Mouse (Mus musculus): ENCODE results near the gene Chad. TPM values are rescaled to one million over a fixed set of nuclear protein-coding genes. Genes with fewer than 3 reads are reported as not detected.
A peak's percentile ranks its signal among the peaks of the same experiment; 100 is the strongest.

The Chad gene
- total RNA-seq, 2 experiments from 2014 or later = 0.33 to 0.34 TPM

DNA sequence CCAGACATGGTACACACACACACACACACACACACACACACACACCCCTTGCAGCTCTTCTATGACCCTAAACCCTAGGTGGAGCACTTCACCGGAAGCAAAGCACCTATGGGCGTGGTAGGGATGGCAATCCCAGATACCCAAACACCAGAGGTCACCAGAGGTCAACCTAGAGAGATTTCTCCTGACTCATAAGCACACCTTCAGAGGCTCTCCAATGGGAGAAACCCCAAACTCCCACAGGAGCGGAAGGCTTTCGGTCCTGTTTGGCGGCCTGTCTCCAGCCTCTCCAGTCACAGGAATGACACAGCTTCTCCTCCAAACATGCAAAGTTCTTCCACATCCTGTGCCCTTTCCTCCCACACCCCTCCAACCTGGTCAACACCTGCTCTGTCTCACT is 18.5 kb upstream of the Chad start:
- TF ChIP-seq CTCF (IDR thresholded peaks at IDR 0.05) = no peak
- intact Hi-C loops (cut with DNase I) = loop anchor here (5.0 to 10.0 kb wide), 3 partner anchors 124 to 402 kb away; no protein-coding TSS in a partner anchor
- no peak overlapping the region for H3K27ac ChIP-seq
- no peak overlapping the region for H3K4me3 ChIP-seq
- no peak for DNase-seq (ENCODE audit: extremely low spot score in 1 of 2, low spot score in 2 of 2)

DNA sequence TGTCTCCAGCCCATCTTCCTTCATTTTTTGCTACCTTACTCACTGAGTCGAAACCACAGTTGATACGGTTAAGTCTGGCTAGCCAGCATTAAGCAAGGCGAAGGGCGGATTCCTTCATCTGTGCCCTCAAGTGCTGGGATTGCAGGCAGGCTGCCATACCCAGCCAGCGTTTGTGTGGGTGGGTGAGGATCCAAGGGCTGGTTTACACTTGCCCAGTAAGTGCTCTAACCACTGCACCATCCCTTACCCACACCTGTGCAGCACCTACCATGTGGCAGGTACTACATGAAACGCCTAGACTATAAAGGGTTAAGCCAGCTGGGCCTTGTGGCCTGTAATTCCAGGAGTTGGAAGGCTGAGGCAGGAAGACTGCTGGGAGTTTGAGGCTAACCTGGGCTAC is 17.6 kb upstream of the Chad start:
- H3K27ac ChIP-seq = no peak overlapping the region
- no peak for DNase-seq (ENCODE audit: extremely low spot score in 1 of 2, low spot score in 2 of 2)
- intact Hi-C loops (cut with DNase I) = loop anchor here (5.0 to 10.0 kb wide), 3 partner anchors 125 to 402 kb away; no protein-coding TSS in a partner anchor
- H3K4me3 ChIP-seq = no peak overlapping the region
- TF ChIP-seq CTCF (IDR thresholded peaks at IDR 0.05) = no peak

DNA sequence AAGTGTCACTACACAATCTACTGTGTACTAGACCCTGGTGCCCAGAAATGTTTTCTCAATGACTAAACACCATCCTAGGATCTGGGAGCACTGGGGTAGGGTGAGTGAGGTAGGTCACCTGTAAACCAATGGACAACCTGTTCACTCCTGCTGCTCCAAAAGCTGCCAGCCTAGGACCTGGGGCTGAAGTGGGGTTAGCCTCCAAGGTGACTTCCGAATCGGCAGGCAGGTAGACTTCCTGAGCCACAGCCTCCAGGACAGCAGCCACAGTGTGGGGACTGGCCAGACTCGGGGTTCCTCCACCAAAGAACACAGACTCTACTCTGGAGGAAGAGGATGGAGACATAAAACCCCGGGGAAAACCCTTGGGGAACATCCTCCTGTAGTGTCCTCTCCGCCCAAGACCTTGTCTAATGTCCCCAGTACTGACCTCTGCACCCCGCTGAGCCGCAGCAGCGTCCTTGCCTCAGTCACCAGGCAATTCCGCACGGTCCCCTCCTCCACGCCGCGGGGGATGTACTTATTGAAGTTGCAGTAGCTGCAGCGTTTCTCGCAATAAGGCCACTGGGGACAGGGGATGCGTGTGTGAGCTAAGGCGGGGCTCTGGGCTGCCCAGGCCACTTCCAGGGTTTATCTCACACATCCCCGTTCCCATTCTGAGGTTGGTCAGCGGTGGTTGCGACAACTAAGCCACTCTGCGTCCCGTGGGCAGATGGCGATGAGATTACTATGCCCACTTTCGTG is 16.6 kb upstream of the Chad start:
- DNase-seq (ENCODE audit: extremely low spot score in 1 of 2, low spot score in 2 of 2) = peak; percentile 54 to 55
- no peak for TF ChIP-seq CTCF (IDR thresholded peaks at IDR 0.05)
- intact Hi-C loops (cut with DNase I) = loop anchor here (2.0 to 10.0 kb wide), 5 partner anchors 57 to 403 kb away; partner anchors contain the start of gene Ankrd40
- peak overlapping the region; percentile 95 for H3K27ac ChIP-seq
- H3K4me3 ChIP-seq = peak overlapping the region; percentile 85

DNA sequence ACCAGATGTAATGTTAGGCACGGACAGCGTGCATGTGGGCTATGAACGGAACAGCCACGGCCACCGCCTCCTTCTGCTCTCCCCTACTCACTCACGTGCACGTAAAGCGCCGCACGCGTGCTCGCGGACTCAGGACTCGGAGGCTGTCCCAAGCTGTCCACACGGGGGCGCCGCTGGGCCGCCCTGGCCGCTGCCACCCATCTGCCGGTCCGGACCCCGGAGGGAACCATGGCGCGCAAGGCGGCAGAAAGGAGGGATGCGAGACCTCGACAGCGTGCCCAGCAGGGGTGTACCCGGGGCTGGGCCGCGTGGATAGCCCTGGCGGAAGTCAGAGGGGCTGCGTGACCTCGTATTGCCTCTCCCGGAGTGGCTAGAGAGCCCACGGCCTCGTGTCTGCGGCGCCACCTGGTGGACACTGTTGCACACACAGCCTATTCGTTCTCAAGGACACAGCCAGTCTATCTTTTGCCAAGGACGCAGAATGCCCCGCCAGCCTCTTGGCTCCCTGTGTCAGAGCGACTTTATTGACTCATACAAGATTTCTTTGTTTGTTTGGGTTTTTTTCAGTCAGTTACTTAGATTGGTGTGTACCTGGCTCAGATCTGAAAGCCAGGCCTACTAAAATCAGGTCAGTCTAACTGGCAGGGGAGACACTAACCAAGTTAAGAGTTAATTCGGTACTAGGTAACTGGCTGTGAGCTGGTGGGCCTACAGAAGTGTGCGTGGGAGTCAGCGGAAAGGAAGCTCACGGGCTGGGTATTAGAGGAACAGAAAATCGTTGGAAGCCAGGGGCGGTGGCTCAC is 15.8 kb upstream of the Chad start, which contains the start of gene Rsad1:
Gene Rsad1 (minus strand): TSS at position 368 of the 803 bp plus-strand sequence.
- intact Hi-C loops (cut with DNase I) = loop anchor here (2.0 to 10.0 kb wide), 5 partner anchors 58 to 404 kb away; partner anchors contain the start of gene Ankrd40
- DNase-seq (ENCODE audit: extremely low spot score in 1 of 2, low spot score in 2 of 2) = peak; percentile 94 to 95
- Histone ChIP-seq H3K27ac (peak within 1 kb of the TSS; percentile 95), H3K4me3 (peak within 1 kb of the TSS; percentile 85)
- TF ChIP-seq CTCF (IDR thresholded peaks at IDR 0.05) = peak; percentile 96

DNA sequence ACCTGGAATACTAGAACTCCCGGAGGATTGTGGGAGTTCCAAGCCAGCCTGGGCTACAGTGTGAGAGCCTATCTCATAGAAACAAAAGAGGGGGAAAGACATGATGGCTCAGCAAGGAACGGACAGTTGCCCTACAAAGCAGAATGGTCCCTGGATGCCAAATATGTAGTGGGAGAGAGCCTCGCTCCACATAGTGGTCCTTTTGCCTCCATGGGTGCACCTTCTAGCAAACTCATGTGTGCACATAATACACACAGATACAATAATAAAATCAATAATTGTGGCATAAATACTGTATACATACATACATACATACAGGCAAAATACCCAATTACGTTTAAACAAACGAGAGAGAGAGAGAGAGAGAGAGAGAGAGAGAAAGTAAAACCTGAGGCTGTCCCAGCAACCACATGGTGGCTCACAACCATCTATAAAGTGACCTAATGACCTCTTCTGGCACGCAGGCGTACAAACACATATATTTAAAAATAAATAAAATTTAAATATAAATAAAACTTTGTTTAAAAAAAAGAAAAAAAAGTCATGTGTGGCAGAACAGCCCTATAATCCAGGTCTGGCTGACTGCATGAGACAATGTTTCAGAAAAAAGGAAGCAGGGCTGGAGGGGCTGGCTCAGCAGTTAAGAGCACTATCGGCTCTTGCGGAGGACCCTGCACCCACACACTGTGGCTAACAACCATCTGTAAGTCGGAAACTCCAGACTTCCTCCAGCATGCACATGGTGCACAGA is 15.0 kb upstream of the Chad start:
- DNase-seq (ENCODE audit: extremely low spot score in 1 of 2, low spot score in 2 of 2) = no peak
- Histone ChIP-seq H3K4me3 (no peak overlapping the region), H3K27ac (peak overlapping the region; percentile 95)
- intact Hi-C loops (cut with DNase I) = loop anchor here (2.0 to 10.0 kb wide), 5 partner anchors 59 to 405 kb away; partner anchors contain the start of gene Ankrd40
- no peak for TF ChIP-seq CTCF (IDR thresholded peaks at IDR 0.05)

DNA sequence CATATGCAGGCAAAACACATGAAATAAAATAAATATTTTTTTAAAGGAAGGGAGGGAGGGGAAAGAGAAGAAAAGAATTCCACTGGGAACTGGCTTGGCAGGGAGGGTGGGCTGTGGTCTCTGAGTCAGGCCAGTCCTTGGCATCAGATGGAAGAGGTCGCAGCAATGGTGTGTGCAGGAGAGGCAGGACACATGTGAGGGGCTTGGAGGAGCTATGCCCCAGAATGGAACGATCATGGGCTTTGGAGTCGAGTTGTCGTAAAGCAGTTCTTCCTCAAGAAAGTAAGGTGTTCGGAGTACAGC is 14.5 kb upstream of the Chad start:
- intact Hi-C loops (cut with DNase I) = no loop called here
- Histone ChIP-seq H3K4me3 (no peak overlapping the region), H3K27ac (no peak overlapping the region)
- no peak for DNase-seq (ENCODE audit: extremely low spot score in 1 of 2, low spot score in 2 of 2)
- TF ChIP-seq CTCF (IDR thresholded peaks at IDR 0.05) = no peak

DNA sequence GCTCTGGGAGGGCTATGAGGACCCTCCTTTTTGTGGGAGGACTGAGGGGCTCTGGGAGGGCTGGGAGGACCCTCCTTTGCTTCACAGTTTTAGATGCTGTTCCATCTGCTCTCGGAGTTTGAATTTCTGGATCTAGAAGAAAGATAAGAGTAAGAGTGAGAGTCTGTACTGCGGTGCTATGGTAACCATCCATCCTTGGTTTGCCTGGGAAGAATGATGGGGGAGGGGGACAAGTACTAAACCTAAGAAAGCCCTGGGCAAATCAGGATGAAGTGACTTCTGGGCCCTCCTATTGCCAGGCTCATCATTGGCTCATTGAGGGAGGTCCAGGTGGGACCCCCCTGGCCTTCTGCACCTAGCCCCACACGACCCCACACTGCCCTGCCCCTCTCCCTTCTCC is 6.6 kb upstream of the Chad start:
- H3K27ac ChIP-seq = no peak overlapping the region
- no peak for DNase-seq (ENCODE audit: extremely low spot score in 1 of 2, low spot score in 2 of 2)
- TF ChIP-seq CTCF (IDR thresholded peaks at IDR 0.05) = no peak
- H3K4me3 ChIP-seq = no peak overlapping the region
- intact Hi-C loops (cut with DNase I) = no loop called here

DNA sequence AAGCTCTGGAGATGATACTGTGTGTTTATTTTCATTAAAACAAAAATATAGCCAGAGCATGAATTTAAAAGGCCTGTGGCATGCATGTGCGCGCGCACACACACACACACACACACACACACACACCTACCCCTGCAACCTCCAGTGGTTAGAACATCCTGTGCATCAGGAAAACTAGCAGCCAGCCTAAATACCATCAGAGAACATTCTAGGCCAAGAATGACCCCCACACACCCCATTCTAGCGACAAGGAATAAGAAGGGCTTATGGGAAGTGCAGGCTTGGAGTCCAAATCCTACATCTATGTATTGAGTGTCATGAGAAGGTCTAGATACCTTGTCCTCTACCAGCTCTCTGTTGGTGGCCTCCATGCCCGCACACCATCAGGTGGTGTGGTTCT is 1.5 kb upstream of the Chad start:
- Histone ChIP-seq H3K4me3 (no peak overlapping the region), H3K27ac (no peak overlapping the region)
- DNase-seq (ENCODE audit: extremely low spot score in 1 of 2, low spot score in 2 of 2) = no peak
- intact Hi-C loops (cut with DNase I) = loop anchor here (5.0 kb wide), 1 partner anchor 54 kb away; no protein-coding TSS in a partner anchor
- TF ChIP-seq CTCF (IDR thresholded peaks at IDR 0.05) = no peak

DNA sequence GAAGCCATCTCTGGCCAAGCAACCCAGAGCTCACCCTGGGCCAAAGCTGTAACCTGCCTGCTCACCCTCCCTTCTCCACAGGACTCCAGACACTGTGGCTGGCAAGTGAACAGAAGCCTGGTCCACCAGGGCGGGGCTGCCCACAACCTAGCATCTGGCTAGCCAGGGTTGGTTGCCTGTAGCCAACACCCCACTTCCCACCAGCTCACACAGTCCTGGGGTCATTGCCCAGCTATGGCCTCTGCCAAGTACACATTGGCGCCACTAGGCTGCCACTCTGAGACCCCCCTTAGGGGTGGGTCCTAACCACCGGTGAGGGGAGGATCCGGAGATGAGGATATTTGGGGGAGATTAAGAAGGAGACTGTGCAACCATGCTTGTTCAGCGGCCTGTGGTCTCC is 1.0 kb upstream of the Chad start:
- TF ChIP-seq CTCF (IDR thresholded peaks at IDR 0.05) = no peak
- intact Hi-C loops (cut with DNase I) = loop anchor here (5.0 kb wide), 1 partner anchor 53 kb away; no protein-coding TSS in a partner anchor
- H3K27ac ChIP-seq = no peak overlapping the region
- H3K4me3 ChIP-seq = no peak overlapping the region
- DNase-seq (ENCODE audit: extremely low spot score in 1 of 2, low spot score in 2 of 2) = no peak

DNA sequence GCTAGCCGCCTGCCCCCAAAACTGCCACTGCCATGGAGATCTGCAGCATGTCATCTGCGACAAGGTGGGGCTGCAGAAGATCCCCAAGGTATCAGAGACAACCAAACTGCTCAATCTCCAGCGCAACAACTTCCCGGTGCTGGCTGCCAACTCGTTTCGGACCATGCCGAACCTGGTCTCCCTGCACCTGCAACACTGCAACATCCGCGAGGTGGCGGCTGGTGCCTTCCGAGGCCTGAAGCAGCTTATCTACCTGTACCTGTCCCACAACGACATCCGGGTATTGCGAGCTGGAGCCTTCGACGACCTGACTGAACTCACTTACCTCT is 268 bp downstream of the Chad start:
- intact Hi-C loops (cut with DNase I) = loop anchor here (5.0 kb wide), 1 partner anchor 37 kb away; the partner anchor contains the start of gene Acsf2
- no peak for DNase-seq (ENCODE audit: extremely low spot score in 1 of 2, low spot score in 2 of 2)
- Histone ChIP-seq H3K27ac (no peak overlapping the region), H3K4me3 (no peak overlapping the region)
- no peak; the same call in 1 of the 2 replicates for TF ChIP-seq CTCF (IDR thresholded peaks at IDR 0.05)

DNA sequence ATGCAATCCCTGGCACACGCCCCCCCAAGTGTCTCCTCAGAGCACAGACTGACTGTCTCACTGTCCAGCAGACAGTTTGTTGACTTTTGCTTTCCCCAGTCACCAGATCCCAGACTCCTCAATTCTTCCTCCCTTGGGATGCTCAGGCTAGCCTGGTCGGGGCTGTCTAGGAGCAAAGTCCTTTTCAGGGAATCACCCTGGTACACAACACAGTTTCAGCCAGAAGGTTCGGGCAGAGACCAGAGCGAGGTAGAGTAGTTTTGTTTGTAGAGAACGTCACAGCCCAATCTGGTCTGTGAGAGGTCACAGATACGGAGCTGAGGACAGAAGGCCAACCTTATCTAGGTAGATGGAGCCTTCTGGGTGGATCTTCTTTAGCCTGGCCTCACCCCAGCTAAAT is 1.7 kb downstream of the Chad start:
- no peak for TF ChIP-seq CTCF (IDR thresholded peaks at IDR 0.05)
- no peak overlapping the region for H3K27ac ChIP-seq
- no peak overlapping the region for H3K4me3 ChIP-seq
- intact Hi-C loops (cut with DNase I) = loop anchor here (5.0 kb wide), 1 partner anchor 36 kb away; the partner anchor contains the start of gene Acsf2
- DNase-seq (ENCODE audit: extremely low spot score in 1 of 2, low spot score in 2 of 2) = no peak

All from left cerebral cortex, adult 2 months (tissue).